31 mouse cellular contexts compared by ENCODE assay signal in genomic region chr2:104663372-104664100, GRCm38 (mm10). TPM values are rescaled to one million over a fixed set of nuclear protein-coding genes. Genes with fewer than 3 reads are reported as not detected.
DNase-seq lines count a peak whose midpoint lies in the region; ATAC-seq and TF ChIP-seq lines count a peak whose summit lies in the region.
"Had no signal": no experiment of that assay in that cellular context is flagged by ENCODE, and none has a peak within 500 bp of the region (broad histone marks: within the 10 kb centered on the region; RNA-seq: fewer than 3 reads in every experiment).

No protein-coding gene starts in this region.

- TF ChIP-seq CTCF in stomach, postnatal 0 days (IDR thresholded peaks at IDR 0.05; ENCODE audit: low read depth) = no peak

- no peak overlapping the region for H3K4me3 ChIP-seq in stomach, embryonic 14.5 days (ENCODE audit: low read depth, low read length)
- no peak overlapping the region for H3K4me3 ChIP-seq in stomach, postnatal 0 days (ENCODE audit: low read depth, low read length)
- H3K4me3 ChIP-seq in liver, embryonic 16.5 days (ENCODE audit: low read depth, low read length) = no peak overlapping the region
- H3K4me3 ChIP-seq: embryonic facial prominence, embryonic 12.5 days; forebrain, embryonic 13.5 days; heart, embryonic 15.5 days; limb, embryonic 12.5 days; megakaryocyte, embryonic 14.5 days; midbrain, embryonic 15.5 days; myocyte; neural tube, embryonic 13.5 days; stomach, embryonic 15.5 days had no signal

- no peak overlapping the region for H3K27ac ChIP-seq in stomach, embryonic 14.5 days (ENCODE audit: low read length)
- no peak overlapping the region for H3K27ac ChIP-seq in stomach, postnatal 0 days (replicated peaks)
- H3K27ac ChIP-seq in liver, embryonic 16.5 days (ENCODE audit: low read length) = peak overlapping the region; percentile 82
- H3K27ac ChIP-seq: embryonic facial prominence, embryonic 12.5 days; forebrain, embryonic 13.5 days; heart, embryonic 15.5 days; hindbrain, embryonic 14.5 days; limb, embryonic 12.5 days; midbrain, embryonic 15.5 days; neural tube, embryonic 13.5 days; stomach, embryonic 15.5 days had no signal

- ATAC-seq in stomach, embryonic 14.5 days (ENCODE audit: insufficient number of reproducible peaks, insufficient read depth, low FRiP score, low read depth) = 0 out of 2 replicates have a peak, but pooled peaks have one; percentile 37
- no peak for ATAC-seq in stomach, postnatal 0 days (ENCODE audit: low FRiP score, low TSS enrichment)
- ATAC-seq in liver, embryonic 16.5 days (ENCODE audit: low read depth) = peak; percentile 86
- ATAC-seq in megakaryocyte, adult 5-6 weeks (ENCODE audit: poor library complexity, severe bottlenecking) = no peak
- ATAC-seq: forebrain, embryonic 13.5 days; inflammation-experienced regulatory T-cells, adult 6 months; midbrain, embryonic 15.5 days had no signal

- H3K4me2 ChIP-seq in stomach, embryonic 14.5 days (replicated peaks; ENCODE audit: low read depth, low read length) = no peak overlapping the region
- H3K4me2 ChIP-seq in stomach, postnatal 0 days (replicated peaks; ENCODE audit: low read depth) = no peak overlapping the region
- H3K4me2 ChIP-seq in liver, embryonic 16.5 days (ENCODE audit: low read depth, low read length) = no peak overlapping the region
- H3K4me2 ChIP-seq: embryonic facial prominence, embryonic 12.5 days; forebrain, embryonic 13.5 days; heart, embryonic 15.5 days; hindbrain, embryonic 14.5 days; limb, embryonic 12.5 days; lung, embryonic 14.5 days; midbrain, embryonic 15.5 days; neural tube, embryonic 13.5 days; stomach, embryonic 15.5 days had no signal

- WGBS in stomach, embryonic 14.5 days = 78% methylated on average over 8 of the region's 8 CpGs
- 60% methylated on average over 8 of the region's 8 CpGs for WGBS in stomach, postnatal 0 days
- 72% methylated on average over 8 of the region's 8 CpGs for WGBS in liver, embryonic 16.5 days (ENCODE audit: insufficient replicate concordance)

- no peak for DNase-seq in stomach, postnatal 0 days (ENCODE audit: low spot score)
- DNase-seq in kidney, postnatal 14 days = peak; percentile 53
- DNase-seq in cerebellum, adult 18-20 months = no peak
- no peak for DNase-seq in ovary, postnatal 14 days (ENCODE audit: low spot score)
- DNase-seq: adrenal gland, adult 2 months; B cell, adult 2 months; cerebellum, adult 2 months; cerebellum, postnatal 25 days; heart, postnatal 36 days; lung, embryonic 14.5 days; right cerebral cortex, adult 18-20 months; right cerebral cortex, postnatal 4 days; thymus, adult 2 months had no signal

- H3K9ac ChIP-seq in stomach, embryonic 14.5 days (replicated peaks; ENCODE audit: low read depth, low read length) = no peak overlapping the region
- H3K9ac ChIP-seq in stomach, postnatal 0 days (ENCODE audit: low read length) = no peak overlapping the region
- no peak overlapping the region for H3K9ac ChIP-seq in liver, embryonic 16.5 days (ENCODE audit: low read depth, low read length)
- H3K9ac ChIP-seq: embryonic facial prominence, embryonic 12.5 days; forebrain, embryonic 13.5 days; heart, embryonic 15.5 days; hindbrain, embryonic 14.5 days; limb, embryonic 12.5 days; lung, embryonic 14.5 days; midbrain, embryonic 15.5 days; neural tube, embryonic 13.5 days; stomach, embryonic 15.5 days had no signal

- no peak for TF ChIP-seq EP300 in stomach, postnatal 0 days (optimal IDR thresholded peaks at IDR 0.05)

- no peaks in the 10 kb centered on the region for H3K4me1 ChIP-seq in stomach, embryonic 14.5 days (ENCODE audit: control insufficient read depth, insufficient read depth, low read length)
- no peaks in the 10 kb centered on the region for H3K4me1 ChIP-seq in stomach, postnatal 0 days (replicated peaks; ENCODE audit: control insufficient read depth, insufficient read depth)
- H3K4me1 ChIP-seq in liver, embryonic 16.5 days (ENCODE audit: control insufficient read depth, low read depth, low read length) = no peaks in the 10 kb centered on the region; the same call in 1 of the 2 replicates
- H3K4me1 ChIP-seq: embryonic facial prominence, embryonic 12.5 days; forebrain, embryonic 13.5 days; heart, embryonic 15.5 days; limb, embryonic 12.5 days; midbrain, embryonic 15.5 days; neural tube, embryonic 13.5 days; stomach, embryonic 15.5 days had no signal

- H3K36me3 ChIP-seq in stomach, embryonic 14.5 days (ENCODE audit: control insufficient read depth, insufficient read depth, low read length) = peaks cover 26% of the 10 kb centered on the region
- peaks cover 6% of the 10 kb centered on the region for H3K36me3 ChIP-seq in stomach, postnatal 0 days (ENCODE audit: control insufficient read depth, insufficient read depth, low read length)
- H3K36me3 ChIP-seq in liver, embryonic 16.5 days (ENCODE audit: control insufficient read depth, insufficient read depth) = peaks cover 21% of the 10 kb centered on the region

- no peaks in the 10 kb centered on the region for H3K27me3 ChIP-seq in stomach, embryonic 14.5 days (ENCODE audit: control insufficient read depth, insufficient read depth, low read length)
- H3K27me3 ChIP-seq in stomach, postnatal 0 days (ENCODE audit: control insufficient read depth, insufficient read depth, low read length) = no peaks in the 10 kb centered on the region
- no peaks in the 10 kb centered on the region for H3K27me3 ChIP-seq in liver, embryonic 16.5 days (ENCODE audit: control insufficient read depth, insufficient read depth, low read depth, low read length)
- H3K27me3 ChIP-seq: CH12.LX; embryonic facial prominence, embryonic 12.5 days; forebrain, embryonic 13.5 days; heart, embryonic 15.5 days; limb, embryonic 12.5 days; megakaryocyte, embryonic 14.5 days; midbrain, embryonic 15.5 days; neural tube, embryonic 13.5 days; stomach, embryonic 15.5 days had no signal

- H3K9me3 ChIP-seq in stomach, embryonic 14.5 days (ENCODE audit: control insufficient read depth, low read depth, low read length) = no peaks in the 10 kb centered on the region
- no peaks in the 10 kb centered on the region for H3K9me3 ChIP-seq in stomach, postnatal 0 days (ENCODE audit: control insufficient read depth, low read length)
- H3K9me3 ChIP-seq in liver, embryonic 16.5 days (replicated peaks; ENCODE audit: control insufficient read depth, low read length) = no peaks in the 10 kb centered on the region
- H3K9me3 ChIP-seq: embryonic facial prominence, embryonic 12.5 days; forebrain, embryonic 13.5 days; G1E; heart, embryonic 15.5 days; limb, embryonic 12.5 days; megakaryocyte, embryonic 14.5 days; midbrain, embryonic 15.5 days; neural tube, embryonic 13.5 days; stomach, embryonic 15.5 days had no signal

RNA-seq across cellular contexts. Expression of gene Tcp11l1, which starts 48.4 kb away (rescaled TPM):
- 46.1 and 55.2 TPM in 2 replicates for polyA plus RNA-seq in stomach, embryonic 14.5 days (2014; fragmentation: Nextera tagmentation; extraction: Ambion mirVana)
- polyA plus RNA-seq in stomach, postnatal 0 days (2015; fragmentation: Nextera tagmentation; extraction: Ambion mirVana) = 22.0 and 23.9 TPM in 2 replicates
- 4.3 and 4.6 TPM in 2 replicates for polyA plus RNA-seq in liver, embryonic 16.5 days (2015; fragmentation: Nextera tagmentation; extraction: Ambion mirVana)
- 10.6 and 14.6 TPM in 2 replicates for total RNA-seq in megakaryocyte, adult 5-6 weeks (2015)
- 3.0 and 6.7 TPM in 2 replicates for total RNA-seq in megakaryocyte, adult 5-6 weeks (2017)

RNA-seq across cellular contexts. Expression of gene Pin1rt1, which starts 52.6 kb away (rescaled TPM):
- polyA plus RNA-seq in stomach, embryonic 14.5 days (2014; fragmentation: Nextera tagmentation; extraction: Ambion mirVana) = not detected in 2 replicates
- 0.08 TPM in 1 of 2 replicates, not detected in the other for polyA plus RNA-seq in stomach, postnatal 0 days (2015; fragmentation: Nextera tagmentation; extraction: Ambion mirVana)
- not detected in 2 replicates for polyA plus RNA-seq in liver, embryonic 16.5 days (2015; fragmentation: Nextera tagmentation; extraction: Ambion mirVana)
- not detected in 2 replicates for total RNA-seq in megakaryocyte, adult 5-6 weeks (2015)
- not detected in 2 replicates for total RNA-seq in megakaryocyte, adult 5-6 weeks (2017)
- total RNA-seq: adrenal gland, adult 2 months; CH12.LX; G1E; gastrocnemius, adult 18-20 months; heart, postnatal 36 days; left cerebral cortex, postnatal 14 days had no signal
- polyA plus RNA-seq: adrenal gland, adult 2 months; forebrain, embryonic 13.5 days; G1E; heart, embryonic 15.5 days; hindbrain, embryonic 14.5 days; inflammation-experienced regulatory T-cells, adult 6 months; limb, embryonic 12.5 days; lung, embryonic 14.5 days; myocyte; neural tube, embryonic 13.5 days; stomach, embryonic 15.5 days; thymus, adult 2 months had no signal

Comparison
In these comparisons a context has a peak if more than half of its experiments do, and no peak if none do; other contexts are left out.
1. ATAC-seq: peak in stomach, embryonic 14.5 days (single experiment) and liver, embryonic 16.5 days (single experiment); none in stomach, postnatal 0 days (single experiment) and megakaryocyte, adult 5-6 weeks (single experiment).